ENCODE assay signal across 10 mouse cellular contexts in the genomic region with DNA sequence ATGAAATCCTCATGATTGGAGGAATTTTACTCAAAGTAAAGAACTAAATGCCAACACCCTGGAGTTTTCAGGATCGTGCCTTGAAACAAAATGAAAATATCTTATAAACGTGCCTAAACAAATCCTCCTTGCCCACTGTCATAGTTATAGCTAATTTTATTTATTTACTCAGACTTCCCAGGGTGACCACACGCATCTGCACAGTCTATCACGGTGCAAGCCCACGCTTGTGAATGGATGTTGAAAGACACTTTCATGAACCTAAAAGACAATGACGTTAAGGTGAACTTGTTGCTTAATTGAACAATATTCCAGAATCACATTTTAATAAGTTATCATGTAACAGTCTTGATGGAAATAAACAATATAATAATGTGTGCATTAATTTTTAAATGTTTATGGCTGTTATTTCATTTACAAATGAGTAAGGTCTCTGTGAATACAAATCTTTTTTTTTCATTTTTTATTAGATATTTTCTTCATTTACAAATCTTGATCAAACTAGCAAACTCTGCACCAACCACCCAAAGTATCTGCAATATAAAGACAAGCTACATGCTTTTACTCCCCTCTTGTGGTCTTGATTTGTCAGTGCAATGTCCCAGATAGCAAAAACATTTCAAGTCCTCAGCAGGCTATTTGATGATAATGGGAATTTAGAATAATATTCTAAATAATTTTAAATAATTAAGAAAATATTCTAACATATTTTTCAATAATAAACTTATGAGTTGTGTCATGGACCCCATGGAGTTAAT. TPM values are rescaled to one million over a fixed set of nuclear protein-coding genes. Genes with fewer than 3 reads are reported as not detected.
DNase-seq lines count a peak whose midpoint lies in the region; ATAC-seq and TF ChIP-seq lines count a peak whose summit lies in the region.
"Had no signal": no experiment of that assay in that cellular context is flagged by ENCODE, and none has a peak within 500 bp of the region (broad histone marks: within the 10 kb centered on the region; RNA-seq: fewer than 3 reads in every experiment).

No protein-coding gene starts in this region.

- H3K36me3 ChIP-seq in neural tube, embryonic 11.5 days (ENCODE audit: control insufficient read depth, insufficient read depth, low read length) = no peaks in the 10 kb centered on the region

- no peak overlapping the region for H3K4me3 ChIP-seq in gastrocnemius, adult 2 months
- H3K4me3 ChIP-seq in neural tube, embryonic 11.5 days (ENCODE audit: low read depth, low read length) = no peak overlapping the region
- H3K4me3 ChIP-seq in cortical plate, adult 2 months (ENCODE audit: insufficient read depth, low read length) = no peak overlapping the region

- no peak overlapping the region for H3K27ac ChIP-seq in gastrocnemius, adult 2 months
- H3K27ac ChIP-seq in neural tube, embryonic 11.5 days (ENCODE audit: low read depth, low read length) = no peak overlapping the region
- H3K27ac ChIP-seq in cortical plate, adult 2 months (ENCODE audit: insufficient read depth, low read length) = no peak overlapping the region

- 82% methylated on average over 6 of the region's 6 CpGs for WGBS in neural tube, embryonic 11.5 days

- no peak for DNase-seq in gastrocnemius, adult 2 months
- no peak for DNase-seq in gastrocnemius, postnatal 36 days
- DNase-seq in neural tube, embryonic 11.5 days (ENCODE audit: low spot score) = peak; percentile 16
- DNase-seq in neural tube, embryonic 10.5 days (ENCODE audit: extremely low spot score, low spot score) = no peak
- DNase-seq in lung, postnatal 25 days (ENCODE audit: low spot score) = peak; percentile 38
- DNase-seq in ovary, postnatal 36 days (ENCODE audit: low spot score) = no peak
- no peak for DNase-seq in urinary bladder, postnatal 25 days (ENCODE audit: low spot score)

- no peaks in the 10 kb centered on the region for H3K9me3 ChIP-seq in neural tube, embryonic 11.5 days (ENCODE audit: control insufficient read depth, low read length)

- peak; percentile 77 for TF ChIP-seq CTCF in gastrocnemius, adult 2 months (IDR thresholded peaks at IDR 0.05)
- TF ChIP-seq CTCF in cortical plate, adult 2 months (IDR thresholded peaks at IDR 0.05; ENCODE audit: extremely low read depth, insufficient read depth, low read length) = peak; percentile 31; the same call in 1 of the 2 replicates

- H3K27me3 ChIP-seq in neural tube, embryonic 11.5 days (ENCODE audit: control insufficient read depth, insufficient read depth, low read length) = no peaks in the 10 kb centered on the region

- intact Hi-C loops in gastrocnemius, adult 2 months (cut with DNase I) = loop anchor here (2.0 kb wide), 1 partner anchor 241 kb away; no protein-coding TSS in a partner anchor
- intact Hi-C loops in gastrocnemius, postnatal 36 days (cut with DNase I) = loop anchor here (5.0 kb wide), 1 partner anchor 240 kb away; no protein-coding TSS in a partner anchor

- no peaks in the 10 kb centered on the region for H3K4me1 ChIP-seq in neural tube, embryonic 11.5 days (ENCODE audit: control insufficient read depth, insufficient read depth, low read length)
- H3K4me1 ChIP-seq in cortical plate, adult 2 months (ENCODE audit: control insufficient read depth, insufficient read depth, low read length) = no peaks in the 10 kb centered on the region

- no peak overlapping the region for H3K4me2 ChIP-seq in neural tube, embryonic 11.5 days (ENCODE audit: low read depth)

- no peak for TF ChIP-seq POLR2A in cortical plate, adult 2 months (IDR thresholded peaks at IDR 0.05; ENCODE audit: extremely low read depth, insufficient read depth, low read length)

- no peak; the same call in 1 of the 2 replicates for ATAC-seq in neural tube, embryonic 11.5 days (ENCODE audit: insufficient read depth, low FRiP score, low TSS enrichment)

- no peak overlapping the region for H3K9ac ChIP-seq in neural tube, embryonic 11.5 days (ENCODE audit: low read length)

RNA-seq across cellular contexts. Expression of a gene that starts 30.4 kb away (rescaled TPM):
- total RNA-seq in gastrocnemius, adult 2 months (2021) = not detected
- total RNA-seq in gastrocnemius, postnatal 36 days (2021) = not detected
- not detected in 2 replicates for polyA plus RNA-seq in neural tube, embryonic 11.5 days (2014; fragmentation: Nextera tagmentation; extraction: Ambion mirVana)
- polyA plus RNA-seq in cortical plate, adult 2 months (2012; rRNA removed) = 0.08 TPM in 1 of 2 replicates, not detected in the other
- total RNA-seq: left cerebral cortex, postnatal 10 days had no signal
- polyA plus RNA-seq: stomach, embryonic 14.5 days had no signal

Comparison
In these comparisons a context has a peak if more than half of its experiments do, and no peak if none do; other contexts are left out.
1. DNase-seq: peak in neural tube, embryonic 11.5 days (single experiment) and lung, postnatal 25 days (single experiment); none in gastrocnemius, adult 2 months (single experiment), gastrocnemius, postnatal 36 days (0 of 2), neural tube, embryonic 10.5 days (single experiment), ovary, postnatal 36 days (single experiment) and urinary bladder, postnatal 25 days (single experiment).